Mouse (Mus musculus) kidney, postnatal 0 days (tissue): ENCODE measurements around the gene Pla2g3. TPM values are rescaled to one million over a fixed set of nuclear protein-coding genes. Genes with fewer than 3 reads are reported as not detected.

ENCODE experiments used
- ATAC-seq: fragments of 200-750 bp; cut with Nextera tagmentation; replicated peaks from 2 replicates; pipeline ENCODE4 v1.8.0; 2017; ENCODE audit warnings: low read depth, moderate number of reproducible peaks, moderate TSS enrichment, moderate library complexity; ENCODE audit not compliant: low FRiP score
- DNase-seq: peaks from one replicate; pipeline ENCODE4 v3.0.0-alpha.2; 2016; ENCODE audit warnings: low spot score
- H3K27ac ChIP-seq: fragments of 300-500 bp; sonication (generic); 2 replicates; pipeline ENCODE4 v1.5.1; 2014; ENCODE audit warnings: mild to moderate bottlenecking
- H3K27me3 ChIP-seq: fragments of 300-500 bp; sonication (generic); 2 replicates; pipeline ENCODE4 v1.6.1; 2014; ENCODE audit warnings: low read length, mixed read lengths; ENCODE audit not compliant: insufficient read depth
- H3K36me3 ChIP-seq: fragments of 300-500 bp; sonication (generic); 2 replicates; pipeline ENCODE4 v1.6.1; 2014; ENCODE audit warnings: low read length, mixed read lengths; ENCODE audit not compliant: insufficient read depth
- H3K4me1 ChIP-seq: fragments of 300-500 bp; sonication (generic); replicated peaks from 2 replicates; pipeline ENCODE4 v1.6.1; 2014; ENCODE audit warnings: antibody characterized with exemption, low read length, mixed read lengths; ENCODE audit not compliant: insufficient read depth
- H3K4me2 ChIP-seq: fragments of 300-500 bp; sonication (generic); 2 replicates; pipeline ENCODE4 v1.6.1; 2014; ENCODE audit warnings: mild to moderate bottlenecking, low read length, moderate library complexity, mixed read lengths
- H3K4me3 ChIP-seq: fragments of 300-500 bp; sonication (generic); replicated peaks from 2 replicates; pipeline ENCODE4 v1.5.1; 2014; ENCODE audit warnings: low read depth, low read length
- H3K9ac ChIP-seq: fragments of 300-500 bp; sonication (generic); 2 replicates; pipeline ENCODE4 v1.6.1; 2014; ENCODE audit warnings: low read depth, low read length
- H3K9me3 ChIP-seq: fragments of 300-500 bp; sonication (generic); replicated peaks from 2 replicates; pipeline ENCODE4 v1.6.1; 2016; ENCODE audit warnings: low read length, inconsistent platforms, mixed read lengths
- CTCF ChIP-seq: IDR thresholded peaks from 2 replicates; pipeline ENCODE4 v1.5.1; 2016; ENCODE audit warnings: antibody characterized with exemption, low read depth, mild to moderate bottlenecking, moderate library complexity
- whole genome bisulfite sequencing: fragments of 180-500 bp; shearing (Covaris S2); extraction: QIAGEN DNeasy Blood & Tissue Kit; methylation state at CpG from one replicate; pipeline ENCODE4 v1.1.7; 2014; 5-methylcytosine and 5-hydroxymethylcytosine counted together
- polyA plus RNA-seq: library from polyadenylated mRNA; unstranded; fragments of >200 nt; fragmentation: Nextera tagmentation; extraction: Ambion mirVana; gene quantifications from 2 replicates; pipeline ENCODE4 v1.2.1, GENCODE M21; 2015

Gene Pla2g3
- polyA plus RNA-seq, 1 experiment from 2014 or later: 0.25 TPM

- no peak overlapping the region for H3K27ac ChIP-seq
- no peak for ATAC-seq
- DNase-seq: no peak
- H3K36me3 ChIP-seq: no peaks in the 10 kb centered on the region
- no peak overlapping the region for H3K4me3 ChIP-seq
- no peaks in the 10 kb centered on the region for H3K27me3 ChIP-seq
- 76% methylated on average over 7 of the region's 7 CpGs for WGBS
- no peak overlapping the region for H3K4me2 ChIP-seq
- TF ChIP-seq CTCF: no peak
- no peaks in the 10 kb centered on the region for H3K9me3 ChIP-seq
- H3K9ac ChIP-seq: no peak overlapping the region
- no peaks in the 10 kb centered on the region for H3K4me1 ChIP-seq
Measured at GRCm38 (mm10) chr11:3486349-3486748, 1.7 kb upstream of the Pla2g3 start.

- 85% methylated on average over 5 of the region's 5 CpGs for WGBS
- no peaks in the 10 kb centered on the region for H3K4me1 ChIP-seq
- no peaks in the 10 kb centered on the region for H3K36me3 ChIP-seq
- no peak for DNase-seq
- no peaks in the 10 kb centered on the region for H3K9me3 ChIP-seq
- no peak overlapping the region for H3K27ac ChIP-seq
- H3K27me3 ChIP-seq: no peaks in the 10 kb centered on the region
- no peak for TF ChIP-seq CTCF
- H3K9ac ChIP-seq: no peak overlapping the region
- H3K4me3 ChIP-seq: no peak overlapping the region
- H3K4me2 ChIP-seq: no peak overlapping the region
- ATAC-seq: no peak
Measured at GRCm38 (mm10) chr11:3489036-3489435, 952 bp downstream of the Pla2g3 start.

GRCm38 (mm10) chr11:3492748-3493147, 4.7 kb downstream of the Pla2g3 start:
- no peaks in the 10 kb centered on the region for H3K4me1 ChIP-seq
- no peaks in the 10 kb centered on the region for H3K36me3 ChIP-seq
- H3K9me3 ChIP-seq: no peaks in the 10 kb centered on the region
- no peak overlapping the region for H3K4me2 ChIP-seq
- ATAC-seq (no peak), DNase-seq (no peak)
- no peak overlapping the region for H3K27ac ChIP-seq
- H3K27me3 ChIP-seq: no peaks in the 10 kb centered on the region
- no peak overlapping the region for H3K4me3 ChIP-seq
- no peak for TF ChIP-seq CTCF
- WGBS: 51% methylated on average over 4 of the region's 4 CpGs
- no peak overlapping the region for H3K9ac ChIP-seq

- no peak overlapping the region for H3K9ac ChIP-seq
- H3K27ac ChIP-seq: no peak overlapping the region
- no peak for DNase-seq
- H3K9me3 ChIP-seq: no peaks in the 10 kb centered on the region
- no peaks in the 10 kb centered on the region for H3K27me3 ChIP-seq
- no peak overlapping the region for H3K4me3 ChIP-seq
- no peak for TF ChIP-seq CTCF
- H3K4me1 ChIP-seq: no peaks in the 10 kb centered on the region
- no peak overlapping the region for H3K4me2 ChIP-seq
- ATAC-seq: no peak
- WGBS: 76% methylated on average over 17 of the region's 17 CpGs
- H3K36me3 ChIP-seq: no peaks in the 10 kb centered on the region
Measured at GRCm38 (mm10) chr11:3494857-3495256, 6.8 kb downstream of the Pla2g3 start.

GRCm38 (mm10) chr11:3495496-3495895, 7.4 kb downstream of the Pla2g3 start:
- H3K9me3 ChIP-seq: no peaks in the 10 kb centered on the region
- no peak for TF ChIP-seq CTCF
- DNase-seq (no peak), ATAC-seq (no peak)
- H3K36me3 ChIP-seq: no peaks in the 10 kb centered on the region
- H3K27ac ChIP-seq: no peak overlapping the region
- H3K4me2 ChIP-seq: no peak overlapping the region
- no peak overlapping the region for H3K4me3 ChIP-seq
- no peak overlapping the region for H3K9ac ChIP-seq
- no peaks in the 10 kb centered on the region for H3K27me3 ChIP-seq
- 85% methylated on average over 14 of the region's 14 CpGs for WGBS
- no peaks in the 10 kb centered on the region for H3K4me1 ChIP-seq

- H3K36me3 ChIP-seq: no peaks in the 10 kb centered on the region
- no peak for DNase-seq
- no peak for TF ChIP-seq CTCF
- H3K9me3 ChIP-seq: no peaks in the 10 kb centered on the region
- H3K27ac ChIP-seq: peak overlapping the region; percentile 60
- H3K4me1 ChIP-seq: no peaks in the 10 kb centered on the region
- WGBS: 35% methylated on average over 5 of the region's 5 CpGs
- no peaks in the 10 kb centered on the region for H3K27me3 ChIP-seq
- no peak overlapping the region for H3K9ac ChIP-seq
- H3K4me3 ChIP-seq: no peak overlapping the region
- no peak overlapping the region for H3K4me2 ChIP-seq
- peak; percentile 49; the same call in 1 of the 2 replicates for ATAC-seq
Measured at GRCm38 (mm10) chr11:3496756-3497155, 8.7 kb downstream of the Pla2g3 start.

- H3K27me3 ChIP-seq: no peaks in the 10 kb centered on the region
- no peaks in the 10 kb centered on the region for H3K9me3 ChIP-seq
- ATAC-seq: no peak
- TF ChIP-seq CTCF: no peak
- no peak for DNase-seq
- WGBS: 76% methylated on average over 1 of the region's 1 CpGs
- peak overlapping the region; percentile 60; the same call in 1 of the 2 replicates for H3K27ac ChIP-seq
- no peak overlapping the region for H3K4me3 ChIP-seq
- H3K4me1 ChIP-seq: no peaks in the 10 kb centered on the region
- no peak overlapping the region for H3K9ac ChIP-seq
- H3K4me2 ChIP-seq: no peak overlapping the region
- no peaks in the 10 kb centered on the region for H3K36me3 ChIP-seq
Measured at GRCm38 (mm10) chr11:3497296-3497695, 9.2 kb downstream of the Pla2g3 start.
